Mouse (Mus musculus) cerebellum, postnatal 14 days (tissue): ENCODE results near the gene Radil.

Source experiments
- DNase-seq, 2 experiments: peaks; one replicate each; pipeline ENCODE4 v3.0.0; 2021; ENCODE audit warnings: mixed read lengths in 2 of 2

The Radil gene

DNA sequence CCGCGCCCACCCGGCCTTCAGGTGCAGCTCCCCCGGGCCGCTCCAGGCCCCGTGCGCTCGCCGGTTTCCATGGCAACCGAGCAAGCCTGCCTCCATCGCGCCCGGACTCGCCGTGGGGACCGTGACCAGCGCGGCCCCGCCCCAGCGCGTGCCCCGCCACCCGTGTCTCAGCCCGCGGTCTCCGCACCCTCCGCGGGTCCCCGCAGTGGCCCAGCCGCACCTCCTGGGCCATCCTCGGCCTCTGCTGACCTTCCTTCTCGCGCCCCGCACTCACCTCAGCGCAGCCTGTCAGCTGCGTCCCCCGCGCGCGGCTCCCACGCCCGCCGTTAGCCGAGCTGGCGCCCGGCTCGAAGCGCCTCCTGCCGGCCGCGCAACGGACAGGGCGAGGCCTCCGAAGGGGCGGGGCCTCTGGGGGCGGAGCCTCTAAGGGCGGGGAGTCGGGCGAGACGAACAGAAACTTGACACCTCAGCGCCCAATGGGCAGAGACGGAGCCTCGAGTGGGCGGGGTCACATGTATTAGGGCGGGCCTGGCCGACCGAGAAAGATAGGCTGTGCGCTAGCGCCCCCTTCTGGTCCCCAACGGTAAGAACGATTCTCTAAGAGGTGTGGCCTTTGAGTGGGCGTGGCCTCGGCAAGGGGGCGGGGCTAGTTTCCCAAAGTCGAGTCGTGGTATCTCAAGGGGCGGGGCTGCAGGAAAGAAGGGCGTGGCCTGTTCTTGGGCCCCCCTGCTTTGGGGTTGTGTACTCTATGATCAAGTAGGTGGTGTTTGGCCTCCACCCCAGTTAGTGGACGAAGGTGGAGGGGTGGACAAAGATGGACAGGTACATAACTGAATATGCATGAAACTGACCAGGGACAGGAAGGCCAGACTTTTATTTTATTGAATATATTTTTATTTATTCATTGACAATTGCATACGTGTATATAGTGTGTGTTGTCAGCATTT, at the start of gene Radil:
Gene Radil, minus strand, starts transcription at position 393 of the 947 bp plus-strand sequence.
- peak; percentile 99 to 100 for DNase-seq

DNA sequence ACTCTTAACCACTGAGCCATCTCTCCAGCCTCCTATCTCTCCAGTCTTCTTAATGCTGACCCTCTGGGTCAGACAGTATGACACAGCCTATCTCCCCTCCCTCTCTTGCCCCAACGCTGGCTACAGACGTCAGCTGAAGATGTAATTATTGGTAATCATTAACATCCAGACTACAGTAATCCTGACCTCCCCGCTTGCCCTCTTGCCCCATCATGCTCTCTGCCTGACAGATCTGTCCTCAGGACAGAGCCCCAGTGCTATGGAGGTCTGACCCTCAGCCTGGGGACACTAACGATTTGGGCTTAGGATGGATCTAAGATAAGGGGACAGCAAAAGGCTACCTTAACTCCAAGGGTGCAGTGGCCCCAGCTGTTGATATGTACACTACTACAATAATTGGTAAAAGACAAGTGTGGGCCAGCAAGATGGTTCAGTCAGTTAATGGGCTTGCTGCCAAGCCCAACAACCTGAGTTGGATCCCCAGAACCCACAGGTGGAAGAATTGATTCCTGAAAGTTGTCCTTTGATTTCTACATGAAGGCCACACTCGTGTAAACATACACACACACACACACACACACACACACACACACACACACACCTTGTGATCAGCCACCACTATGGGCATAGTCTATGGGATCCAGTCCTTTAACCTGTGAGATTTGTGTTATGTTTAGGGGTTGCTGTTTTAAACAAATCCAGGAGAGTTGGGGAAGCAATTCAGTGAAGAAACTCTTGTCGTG, 46.9 kb upstream of the Radil start:
- no peak for DNase-seq

DNA sequence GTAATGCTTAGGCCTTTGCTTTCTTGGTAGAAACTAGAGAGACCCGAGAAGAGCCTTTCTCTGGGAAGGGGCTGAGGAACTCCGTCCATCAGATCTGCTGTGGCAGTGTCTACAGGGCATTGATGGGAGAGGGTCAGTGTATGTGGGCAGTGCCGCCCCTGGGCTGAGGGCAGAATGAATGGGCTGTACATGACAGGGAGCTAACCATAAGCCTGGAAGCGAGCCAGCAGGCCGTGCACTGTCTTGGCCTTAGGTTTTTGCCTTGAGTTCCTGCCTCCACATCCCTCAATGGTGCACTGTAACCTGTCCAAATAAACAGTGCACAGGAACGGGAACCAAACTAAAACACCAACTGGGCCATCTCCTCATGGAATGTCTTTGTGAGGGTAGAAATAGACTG, 45.8 kb upstream of the Radil start:
- DNase-seq = peak; percentile 46 to 59

DNA sequence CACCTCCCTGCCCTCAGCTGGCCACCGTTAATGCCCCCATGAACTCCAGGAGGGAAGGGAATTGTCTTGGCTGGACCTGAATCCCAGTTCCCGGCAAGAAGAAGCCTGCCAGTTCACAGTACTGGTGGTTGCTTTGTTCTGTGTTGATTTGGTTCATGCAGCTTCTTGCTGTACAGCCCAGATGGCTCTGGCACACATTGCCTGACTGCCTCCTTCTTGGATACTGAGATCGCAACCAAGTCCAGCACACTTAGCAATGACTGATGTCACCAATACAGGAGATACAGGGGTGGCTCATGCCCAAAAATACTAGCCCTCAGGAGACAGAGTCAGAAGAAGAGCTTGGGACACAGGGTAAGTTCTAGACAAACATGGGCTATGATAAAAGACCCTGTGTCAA, 44.8 kb upstream of the Radil start:
- DNase-seq = peak; percentile 71 to 75

DNA sequence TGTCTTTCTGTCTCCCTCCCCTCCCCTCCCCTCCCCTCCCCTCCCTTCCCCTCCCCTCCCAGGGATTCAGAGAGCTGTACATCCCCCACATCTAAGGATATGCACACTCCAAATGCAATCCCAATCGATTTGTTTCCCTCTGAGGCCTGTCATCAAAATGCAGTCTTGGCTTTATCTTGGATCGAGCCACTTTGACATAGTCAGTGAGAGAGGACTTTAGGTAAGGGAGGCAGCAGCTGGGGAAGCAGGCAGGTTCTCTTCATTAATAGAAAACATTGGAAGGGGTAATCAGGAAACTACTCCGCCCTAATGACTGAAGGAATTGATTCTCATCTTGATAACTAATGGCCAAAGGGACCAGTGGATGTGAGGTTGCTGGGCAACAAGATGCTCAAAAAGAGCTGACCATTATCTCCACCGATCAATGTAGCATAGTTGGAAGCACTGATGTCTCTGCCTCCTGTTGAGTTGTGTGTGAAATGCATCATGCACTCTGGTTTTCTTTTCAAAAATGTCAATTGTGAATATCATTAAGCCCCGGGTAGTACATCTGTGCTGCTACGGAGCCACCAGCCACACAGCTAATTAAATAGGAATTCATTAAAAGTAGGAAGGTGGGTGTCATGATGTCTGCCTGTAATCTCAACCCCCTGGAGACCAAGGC, 40.2 kb upstream of the Radil start:
- no peak for DNase-seq

DNA sequence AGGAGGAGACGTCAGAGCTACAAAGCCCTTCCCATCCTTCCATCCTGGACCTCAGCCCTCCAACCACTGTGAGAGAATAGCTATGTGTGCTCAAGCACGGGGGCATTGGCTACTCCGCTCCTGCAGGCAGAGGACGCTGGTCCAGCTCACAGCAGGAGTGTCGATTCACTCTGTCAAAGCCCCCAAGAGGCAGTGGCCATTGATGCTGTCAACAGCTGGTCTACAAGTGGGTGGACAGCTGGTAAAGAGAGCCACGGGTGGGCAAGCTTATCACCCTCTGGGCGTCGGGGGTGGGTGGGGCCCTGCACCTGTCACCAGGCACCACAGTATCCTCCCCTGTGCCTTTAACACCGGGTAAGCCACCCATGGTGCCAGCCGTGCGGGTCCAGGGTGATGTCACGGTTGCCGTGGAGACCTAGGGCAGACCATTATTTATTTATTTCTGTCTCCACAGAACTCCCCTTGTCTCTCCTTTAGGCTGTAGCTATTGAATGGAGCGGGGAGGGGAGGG, 32.8 kb upstream of the Radil start:
- DNase-seq = peak; percentile 43 to 62

DNA sequence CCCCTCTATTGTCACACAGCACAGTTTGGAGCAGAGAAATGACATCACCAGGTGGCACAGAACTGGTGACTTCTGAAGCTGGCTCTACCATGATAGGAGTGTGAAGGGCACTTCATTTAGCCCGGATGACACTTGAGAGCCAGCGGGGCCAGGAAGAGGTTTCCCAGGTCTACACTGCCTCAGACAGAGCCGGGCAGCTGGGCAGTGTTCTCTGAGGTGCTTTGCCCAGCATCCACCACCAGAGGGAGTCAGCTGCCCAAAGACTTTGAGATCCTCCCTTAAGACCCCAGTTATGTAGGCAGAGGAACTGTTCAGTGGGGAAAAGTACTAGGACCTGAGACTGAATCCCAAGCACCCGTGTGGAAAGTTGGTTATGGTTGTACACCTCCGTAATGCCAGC, 30.6 kb upstream of the Radil start:
- peak; percentile 83 for DNase-seq

DNA sequence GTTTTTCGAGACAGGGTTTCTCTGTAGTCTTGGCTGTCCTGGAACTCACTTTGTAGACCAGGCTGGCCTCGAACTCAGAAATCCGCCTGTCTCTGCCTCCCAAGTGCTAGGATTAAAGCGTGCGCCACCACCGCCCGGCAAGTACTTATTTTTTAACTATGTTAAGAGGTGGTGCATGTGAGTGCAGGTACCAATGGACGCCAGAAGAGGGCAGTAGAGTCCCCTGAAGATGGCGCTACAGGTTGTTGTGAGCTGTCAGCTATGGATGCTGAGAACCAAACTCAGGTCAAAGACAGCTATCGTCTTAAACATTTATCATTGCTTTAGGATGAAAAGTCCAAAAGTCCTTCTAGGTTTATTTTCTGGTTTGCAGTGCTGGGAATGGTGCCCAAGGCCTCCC, 27.3 kb upstream of the Radil start:
- no peak for DNase-seq

DNA sequence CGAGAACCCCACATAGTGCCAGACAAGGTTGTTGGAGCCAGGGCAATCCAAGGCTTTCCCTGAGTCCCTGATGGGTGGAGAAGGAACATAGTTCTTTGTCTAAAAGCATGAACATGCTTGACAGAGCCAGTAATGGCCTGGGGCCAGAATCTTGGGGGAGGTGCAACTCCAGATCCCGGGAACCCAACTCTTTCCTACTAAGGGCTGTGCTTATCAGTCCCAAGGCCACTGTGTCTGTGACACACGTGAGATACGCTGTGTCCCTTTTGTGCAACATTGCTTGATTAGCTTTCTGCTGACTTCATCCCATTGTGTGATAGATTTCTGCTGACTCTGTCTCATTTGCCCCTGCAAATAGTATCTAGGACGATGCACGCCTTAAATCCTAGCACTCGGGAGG, 25.9 kb upstream of the Radil start:
- DNase-seq = peak; percentile 37 to 59

DNA sequence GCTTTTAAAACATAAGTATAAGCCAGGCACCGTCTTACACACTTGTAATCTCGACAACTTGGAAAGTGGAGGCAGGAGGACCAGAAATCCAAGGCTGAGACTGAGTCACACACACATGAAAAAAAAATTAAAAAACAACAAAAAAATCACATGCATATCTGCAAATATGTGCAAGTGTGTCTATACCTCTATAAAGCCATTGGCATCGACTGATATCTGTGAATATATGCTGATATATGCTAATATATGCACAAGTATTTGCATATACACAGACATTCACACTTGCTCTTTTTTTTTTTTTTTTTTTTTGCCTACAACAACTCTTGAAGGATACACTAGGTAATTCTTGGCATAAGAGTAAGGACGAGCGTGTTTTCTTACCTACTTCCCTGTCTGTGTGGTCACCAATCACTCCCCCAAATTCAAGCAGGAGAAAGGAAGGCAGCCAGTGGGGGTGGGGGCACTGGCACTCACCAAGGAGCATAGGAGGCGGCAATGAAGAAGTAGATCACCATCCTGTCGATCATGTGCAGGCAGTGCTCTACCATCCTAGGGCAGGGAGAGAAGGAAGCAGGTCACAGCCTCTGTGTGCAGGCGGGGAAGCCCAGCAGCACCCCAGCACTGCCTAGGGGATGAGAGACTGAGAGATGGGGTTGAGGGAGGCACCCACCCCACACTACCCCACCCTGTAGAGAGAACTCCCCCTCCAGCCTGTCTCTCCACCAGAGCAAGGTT, 23.6 kb upstream of the Radil start:
- DNase-seq = no peak

DNA sequence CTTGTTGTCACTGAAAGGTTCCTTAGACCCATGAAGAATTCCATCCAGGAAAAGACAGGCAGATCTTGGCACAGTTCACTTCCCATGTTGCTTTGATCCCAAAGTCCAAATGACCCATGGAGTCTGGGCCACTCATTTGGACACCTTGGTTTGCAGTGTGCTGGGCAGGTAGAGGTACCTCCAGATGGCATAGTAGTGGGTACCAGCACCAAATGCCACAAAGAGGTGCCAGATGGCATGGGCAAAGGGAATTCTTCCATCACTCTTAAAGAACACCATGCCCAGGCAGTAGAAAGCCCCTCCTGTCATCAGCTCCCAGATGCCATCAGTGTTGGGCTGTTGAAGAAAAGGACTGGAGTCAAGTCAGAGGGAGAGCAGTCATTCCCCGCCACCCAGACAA, 13.7 kb upstream of the Radil start:
- DNase-seq = peak; percentile 58 to 71

DNA sequence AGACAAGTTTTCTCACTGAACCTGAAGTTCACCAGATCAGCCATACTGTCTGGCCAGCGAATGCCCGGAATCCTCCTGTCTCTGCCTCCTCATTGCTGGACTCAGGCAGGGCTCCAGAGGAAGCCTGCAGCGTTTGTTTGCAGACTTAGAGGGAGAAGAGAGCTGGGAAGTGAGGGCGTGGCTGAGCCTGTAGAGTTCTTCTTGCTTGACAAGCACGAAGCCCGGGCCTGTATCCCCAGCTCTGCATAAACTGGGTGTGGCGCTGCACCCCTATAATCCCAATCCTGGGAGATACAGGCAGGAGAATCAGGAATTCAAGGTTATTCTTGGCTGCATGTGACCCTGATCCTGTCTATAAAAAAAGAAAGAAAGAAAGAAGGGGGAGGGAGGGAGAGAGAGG, 9.4 kb upstream of the Radil start:
- no peak for DNase-seq

DNA sequence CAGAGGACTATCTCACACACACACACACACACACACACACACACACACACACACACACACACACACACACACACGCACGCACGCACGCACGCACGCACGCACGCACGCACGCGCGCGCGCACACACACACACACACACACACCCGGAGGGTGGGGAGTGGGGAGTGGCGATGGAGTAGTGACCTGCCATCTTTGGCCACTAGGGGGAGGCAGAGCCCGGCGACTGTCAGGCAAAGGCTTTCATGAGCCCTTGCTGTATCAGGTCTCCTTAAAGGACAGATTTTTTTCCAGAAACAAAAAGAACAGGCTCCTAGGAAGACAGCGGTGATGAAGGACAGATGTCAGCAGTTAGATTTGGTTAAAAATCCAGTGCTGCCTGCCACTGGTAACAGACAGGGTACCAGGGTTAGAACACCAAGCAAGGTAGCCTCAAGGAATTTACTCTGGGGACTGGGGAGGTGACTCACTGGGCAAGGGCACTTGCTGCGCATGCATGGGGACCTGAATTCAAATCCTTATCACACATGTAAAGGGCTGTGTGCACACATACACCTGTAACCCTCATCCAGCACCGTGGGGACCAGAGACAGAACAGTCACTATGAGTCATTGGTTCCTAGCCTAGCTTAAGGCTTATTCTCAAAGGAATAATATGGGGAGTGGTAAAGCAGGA, 6.6 kb upstream of the Radil start:
- peak; percentile 92 to 97 for DNase-seq

DNA sequence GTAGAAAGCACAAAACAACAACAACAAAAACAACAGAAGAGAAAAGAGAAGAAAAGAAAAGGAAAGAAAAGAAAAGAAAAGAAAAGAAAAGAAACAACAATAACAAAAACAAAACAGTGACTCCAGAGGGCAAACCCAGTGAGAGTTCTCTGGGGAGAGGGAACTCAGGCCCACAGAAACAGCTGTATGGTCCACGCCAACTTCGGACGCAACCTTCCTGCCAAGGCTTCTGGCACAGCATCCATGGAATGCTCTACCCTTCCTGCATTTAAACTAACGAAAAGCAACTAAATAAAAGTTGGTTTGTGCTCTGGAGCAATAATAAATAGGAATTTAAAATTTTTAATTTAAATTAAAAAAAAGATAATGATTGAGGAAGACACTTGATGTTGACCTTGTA, 5.8 kb upstream of the Radil start:
- no peak for DNase-seq

DNA sequence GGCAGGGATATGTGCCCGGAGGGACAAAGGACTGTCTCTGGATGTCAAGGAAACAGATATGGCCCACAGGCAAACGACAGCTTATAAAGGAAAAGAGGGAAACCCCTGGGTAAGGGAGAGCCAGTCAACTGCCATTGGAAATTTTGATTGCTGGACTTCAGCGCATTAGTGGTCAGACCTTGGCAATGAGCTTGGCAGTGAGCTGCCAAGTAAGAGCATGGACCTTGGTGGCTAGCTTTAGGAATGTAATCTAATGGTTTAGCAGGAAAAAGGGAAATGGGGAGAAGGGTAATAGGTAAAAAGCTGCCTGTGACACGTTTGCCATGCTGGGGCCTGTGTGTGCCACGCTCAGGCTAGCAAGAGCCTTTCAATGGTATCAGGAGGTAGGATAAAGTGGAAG, 5.0 kb upstream of the Radil start:
- no peak for DNase-seq

DNA sequence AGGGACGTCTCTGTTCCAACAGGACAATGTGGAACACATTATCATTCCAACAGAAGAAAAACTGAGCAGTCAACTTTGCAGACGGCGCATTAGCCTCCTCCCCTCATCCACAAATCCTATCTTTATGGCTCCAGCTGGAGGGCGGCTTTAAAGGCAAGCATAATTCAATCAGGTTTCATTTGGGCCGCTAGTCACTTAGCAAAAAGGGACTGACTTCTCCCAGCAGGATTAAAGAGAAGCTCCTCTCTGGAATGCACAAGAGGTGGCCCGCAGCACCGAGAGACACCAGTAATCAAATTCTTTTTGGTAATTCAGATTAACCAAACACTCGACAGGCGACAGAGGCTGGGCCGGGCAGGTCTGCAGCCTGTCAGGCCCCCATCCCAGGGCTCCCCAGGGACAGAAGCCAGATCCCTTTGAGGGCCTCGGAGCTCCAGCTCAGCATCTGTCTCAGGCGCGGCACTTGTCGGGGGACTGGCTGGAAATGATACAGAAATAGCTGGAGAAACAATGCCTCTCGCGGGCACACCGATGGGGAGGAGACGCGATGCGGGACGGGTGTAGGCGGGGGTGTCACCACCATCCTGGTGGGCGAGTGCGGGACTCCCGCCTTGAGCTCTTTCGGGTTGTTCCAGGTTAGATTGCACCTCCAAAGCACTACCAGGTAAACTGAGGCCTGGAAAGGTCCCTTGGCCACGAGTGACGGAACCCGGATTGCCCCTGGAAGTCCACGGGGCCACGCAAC, 765 bp downstream of the Radil start:
- peak; percentile 49 to 52 for DNase-seq

DNA sequence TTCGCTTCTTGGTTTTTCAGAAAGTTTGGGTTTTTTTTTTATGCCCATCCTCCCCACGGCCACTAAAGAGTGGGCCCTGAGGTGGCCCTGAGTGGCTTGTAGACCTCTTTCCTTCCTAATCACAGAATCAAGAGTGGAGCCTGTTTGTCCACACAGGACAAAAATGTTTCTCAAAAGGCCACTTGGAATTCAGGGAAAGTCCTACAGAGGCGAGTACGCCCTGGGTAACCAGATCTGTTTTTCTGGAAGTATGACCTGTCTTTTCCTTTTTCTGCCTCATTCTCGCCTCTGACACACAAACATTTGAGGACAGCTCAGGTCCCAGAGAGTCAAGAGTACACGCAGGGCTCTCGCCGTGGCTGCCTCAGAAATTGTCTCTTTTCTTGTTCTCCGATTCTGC, 1.5 kb downstream of the Radil start:
- DNase-seq = no peak

DNA sequence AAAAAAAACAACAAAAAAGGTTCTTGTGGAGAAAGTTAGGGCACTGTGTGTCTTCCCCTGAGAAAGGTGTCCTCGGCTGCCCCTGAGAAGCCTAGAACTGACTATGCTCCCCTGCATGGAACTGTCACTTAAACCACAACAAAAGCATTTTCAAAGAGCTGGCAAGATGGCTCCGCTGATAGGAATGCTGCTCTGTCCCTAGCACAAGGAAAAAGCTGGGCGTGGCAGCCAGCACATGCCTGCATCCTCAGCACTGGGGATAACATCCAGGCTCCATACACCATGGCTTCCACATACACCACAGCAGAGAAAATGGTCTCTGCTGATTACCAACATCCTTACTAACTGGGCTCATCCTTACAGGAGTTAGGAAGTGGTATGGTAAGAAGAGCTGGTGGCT, 3.8 kb downstream of the Radil start:
- DNase-seq = no peak

DNA sequence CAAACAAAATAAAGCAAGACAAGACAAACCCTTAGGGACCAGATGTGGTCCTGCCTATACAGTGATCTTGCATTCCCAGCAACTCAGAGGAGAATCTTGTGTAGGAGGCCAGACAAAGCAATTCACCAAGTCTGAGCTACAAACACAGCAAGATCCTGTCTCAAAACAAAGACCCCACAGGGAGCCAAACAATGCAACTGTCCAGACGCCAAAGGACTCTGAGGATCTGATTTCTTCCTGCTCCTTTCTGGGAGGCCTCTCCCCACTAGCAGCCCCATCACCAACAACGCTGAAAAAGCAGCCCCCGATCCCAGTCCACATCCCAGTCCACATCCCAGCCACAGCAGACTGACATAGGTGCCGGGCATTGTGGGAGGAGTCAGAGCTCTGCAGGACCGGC, 4.6 kb downstream of the Radil start:
- DNase-seq = no peak

DNA sequence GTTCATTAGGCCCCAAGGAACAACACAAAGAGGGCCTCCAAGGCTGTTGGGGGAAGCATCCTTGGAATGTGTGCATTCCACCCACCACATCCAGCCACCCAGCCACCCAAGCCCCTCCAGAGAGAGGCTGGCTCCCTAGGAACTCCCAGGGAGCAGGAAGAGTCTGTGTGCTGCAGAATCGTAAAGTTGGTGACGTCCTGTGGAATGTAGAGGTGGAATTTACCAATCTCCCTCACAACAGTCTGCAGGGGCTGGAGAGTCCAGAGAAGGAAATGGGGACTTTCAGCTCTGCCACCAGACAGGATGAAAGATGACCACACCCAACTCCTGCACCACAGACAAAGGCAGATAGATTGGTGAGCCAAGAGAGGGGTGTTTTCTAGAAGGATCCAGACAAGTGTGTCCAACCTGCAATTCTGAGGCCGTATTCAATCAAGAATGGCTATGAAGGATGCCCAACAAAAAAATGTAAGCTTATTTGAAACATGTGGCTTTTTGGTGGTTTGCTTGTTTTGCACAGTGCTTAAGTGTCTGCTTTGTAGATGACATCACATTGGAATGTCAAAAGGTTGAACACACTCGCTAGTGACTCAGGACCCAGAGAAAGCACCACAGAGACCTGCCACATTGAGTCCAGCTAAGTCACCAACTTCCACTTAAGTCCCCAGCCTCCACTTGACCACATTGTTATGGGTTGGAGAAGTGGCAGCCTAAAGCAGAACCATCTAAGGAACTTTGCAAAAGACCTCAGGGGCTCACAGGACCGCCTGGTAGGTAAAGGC, 5.7 kb downstream of the Radil start:
- DNase-seq = no peak
